Mouse (Mus musculus): ENCODE results near the gene Rfx4. TPM values are rescaled to one million over a fixed set of nuclear protein-coding genes. Genes with fewer than 3 reads are reported as not detected.
A peak's percentile ranks its signal among the peaks of the same experiment; 100 is the strongest.

The Rfx4 gene
- total and polyA plus RNA-seq, 3 experiments = 0.09 TPM; not detected in 2

- TF ChIP-seq POLR2A (IDR thresholded peaks at IDR 0.05; ENCODE audit: insufficient read depth, low read depth, low read length) (no peak), CTCF (IDR thresholded peaks at IDR 0.05) (no peak), EP300 (IDR thresholded peaks at IDR 0.05; ENCODE audit: insufficient read depth, low read depth, low read length) (no peak)
- intact Hi-C loops (cut with DNase I) = no loop called here
- no peaks in the 10 kb centered on the region for H3K4me1 ChIP-seq (ENCODE audit: control insufficient read depth, insufficient read depth, low read length)
- H3K27ac ChIP-seq = no peak overlapping the region
- H3K36me3 ChIP-seq (ENCODE audit: control insufficient read depth, insufficient read depth, low read length) = no peaks in the 10 kb centered on the region
- H3K27me3 ChIP-seq (ENCODE audit: control insufficient read depth, insufficient read depth, low read length) = no peaks in the 10 kb centered on the region
- DNase-seq = no peak
- H3K9ac ChIP-seq (ENCODE audit: low read depth, low read length) = no peak overlapping the region
- H3K79me2 ChIP-seq (replicated peaks; ENCODE audit: control insufficient read depth, insufficient read depth, low read length) = no peaks in the 10 kb centered on the region
- 79% methylated on average over 8 of the region's 8 CpGs for WGBS
- H3K4me3 ChIP-seq = no peak overlapping the region
Observed at GRCm38 (mm10) chr10:84790323-84790722, 34.5 kb downstream of the Rfx4 start.

DNA sequence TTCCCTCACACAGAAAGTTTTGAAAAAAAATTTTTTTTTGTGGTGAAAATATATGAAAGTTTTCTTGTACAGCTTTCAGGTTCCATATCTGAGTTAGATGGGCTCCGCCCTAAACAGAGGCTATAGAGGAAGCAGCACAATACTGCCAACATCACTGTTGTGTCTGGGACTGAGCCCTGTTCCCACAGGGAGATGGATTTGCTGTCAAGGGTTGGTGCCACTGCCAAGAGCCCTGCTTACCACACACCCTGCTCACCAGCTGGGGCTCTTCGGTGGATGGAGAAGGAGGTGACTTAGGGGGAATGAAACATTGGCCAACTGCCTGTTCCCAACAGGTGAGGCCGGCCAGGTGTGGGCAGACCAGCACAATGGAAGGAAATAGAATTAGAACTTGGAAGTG lies 35.3 kb downstream of the Rfx4 start:
- no peak overlapping the region for H3K4me3 ChIP-seq
- H3K27me3 ChIP-seq (ENCODE audit: control insufficient read depth, insufficient read depth, low read length) = no peaks in the 10 kb centered on the region
- 78% methylated on average over 3 of the region's 3 CpGs for whole genome bisulfite sequencing
- no peak overlapping the region for H3K9ac ChIP-seq (ENCODE audit: low read depth, low read length)
- no peaks in the 10 kb centered on the region for H3K36me3 ChIP-seq (ENCODE audit: control insufficient read depth, insufficient read depth, low read length)
- TF ChIP-seq CTCF (IDR thresholded peaks at IDR 0.05) (no peak), POLR2A (IDR thresholded peaks at IDR 0.05; ENCODE audit: insufficient read depth, low read depth, low read length) (no peak)
- intact Hi-C loops (cut with DNase I) = no loop called here
- H3K79me2 ChIP-seq (replicated peaks; ENCODE audit: control insufficient read depth, insufficient read depth, low read length) = no peaks in the 10 kb centered on the region
- H3K4me1 ChIP-seq (ENCODE audit: control insufficient read depth, insufficient read depth, low read length) = no peaks in the 10 kb centered on the region
- no peak for DNase-seq
- no peak overlapping the region for H3K27ac ChIP-seq

DNA sequence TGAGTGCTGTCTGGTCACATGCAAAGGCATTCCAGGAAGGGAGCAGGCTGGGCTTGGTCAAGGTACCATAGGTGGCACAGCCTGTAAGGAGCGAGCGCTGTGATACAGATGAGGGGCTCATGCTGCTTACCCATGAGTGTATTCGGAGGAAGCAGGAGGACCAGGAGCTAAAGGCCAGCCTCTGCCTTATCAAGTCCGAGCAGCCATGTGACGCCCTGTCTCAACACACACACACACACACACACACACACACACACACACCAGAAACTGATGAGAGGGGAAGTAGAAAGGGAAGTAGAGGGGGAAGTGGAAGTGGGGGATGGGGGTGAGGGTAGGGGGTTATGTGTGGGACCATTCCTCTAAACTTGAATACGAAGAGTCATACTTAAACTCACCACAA lies 45.7 kb downstream of the Rfx4 start:
- no peak overlapping the region for H3K9ac ChIP-seq (ENCODE audit: low read depth, low read length)
- H3K4me3 ChIP-seq = no peak overlapping the region
- DNase-seq = no peak
- no peak for TF ChIP-seq CTCF (IDR thresholded peaks at IDR 0.05)
- TF ChIP-seq EP300 (IDR thresholded peaks at IDR 0.05; ENCODE audit: insufficient read depth, low read depth, low read length) = no peak
- TF ChIP-seq POLR2A (IDR thresholded peaks at IDR 0.05; ENCODE audit: insufficient read depth, low read depth, low read length) = no peak
- 52% methylated on average over 6 of the region's 6 CpGs for WGBS
- no peak overlapping the region for H3K27ac ChIP-seq
- H3K79me2 ChIP-seq (replicated peaks; ENCODE audit: control insufficient read depth, insufficient read depth, low read length) = no peaks in the 10 kb centered on the region
- H3K4me1 ChIP-seq (ENCODE audit: control insufficient read depth, insufficient read depth, low read length) = peaks cover 1% of the 10 kb centered on the region; the same call in 1 of the 2 replicates
- intact Hi-C loops (cut with DNase I) = no loop called here
- no peaks in the 10 kb centered on the region for H3K36me3 ChIP-seq (ENCODE audit: control insufficient read depth, insufficient read depth, low read length)
- no peaks in the 10 kb centered on the region for H3K27me3 ChIP-seq (ENCODE audit: control insufficient read depth, insufficient read depth, low read length)

GRCm38 (mm10) chr10:84803216-84803844 lies 47.5 kb downstream of the Rfx4 start:
- no peak overlapping the region for H3K9ac ChIP-seq (ENCODE audit: low read depth, low read length)
- H3K4me1 ChIP-seq (ENCODE audit: control insufficient read depth, insufficient read depth, low read length) = peaks cover 1% of the 10 kb centered on the region; the same call in 1 of the 2 replicates
- no peak for TF ChIP-seq CTCF (IDR thresholded peaks at IDR 0.05)
- TF ChIP-seq POLR2A (IDR thresholded peaks at IDR 0.05; ENCODE audit: insufficient read depth, low read depth, low read length) = no peak
- TF ChIP-seq EP300 (IDR thresholded peaks at IDR 0.05; ENCODE audit: insufficient read depth, low read depth, low read length) = no peak
- peak in 1 of 2 experiments; percentile 7 for DNase-seq
- intact Hi-C loops (cut with DNase I) = no loop called here
- H3K79me2 ChIP-seq (replicated peaks; ENCODE audit: control insufficient read depth, insufficient read depth, low read length) = no peaks in the 10 kb centered on the region
- no peak overlapping the region for H3K4me3 ChIP-seq
- peak overlapping the region; percentile 71 for H3K27ac ChIP-seq
- H3K27me3 ChIP-seq (ENCODE audit: control insufficient read depth, insufficient read depth, low read length) = no peaks in the 10 kb centered on the region
- no peaks in the 10 kb centered on the region for H3K36me3 ChIP-seq (ENCODE audit: control insufficient read depth, insufficient read depth, low read length)
- WGBS = 80% methylated on average over 13 of the region's 13 CpGs

DNA sequence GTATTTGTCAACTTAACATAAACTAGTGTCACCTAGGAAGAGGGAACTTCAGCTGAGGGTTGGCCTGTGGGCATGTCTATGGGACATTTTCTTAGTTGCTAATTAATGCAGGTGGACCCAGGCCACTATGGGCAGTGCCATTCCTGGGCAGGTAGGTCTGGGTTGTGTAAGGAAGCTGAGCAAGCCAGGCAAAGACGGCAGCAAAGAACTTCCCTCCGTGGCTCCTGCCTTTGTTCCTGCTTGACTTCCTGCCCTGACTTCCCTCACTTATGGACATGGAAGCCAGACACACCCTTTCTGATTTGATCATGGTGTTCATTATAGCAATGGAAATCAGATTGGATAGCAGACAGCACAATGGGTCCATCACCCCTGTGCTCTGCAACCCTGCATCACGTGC lies 49.7 kb downstream of the Rfx4 start:
- H3K79me2 ChIP-seq (replicated peaks; ENCODE audit: control insufficient read depth, insufficient read depth, low read length) = no peaks in the 10 kb centered on the region
- DNase-seq = no peak
- H3K9ac ChIP-seq (ENCODE audit: low read depth, low read length) = no peak overlapping the region
- H3K27me3 ChIP-seq (ENCODE audit: control insufficient read depth, insufficient read depth, low read length) = no peaks in the 10 kb centered on the region
- intact Hi-C loops (cut with DNase I) = no loop called here
- H3K4me1 ChIP-seq (ENCODE audit: control insufficient read depth, insufficient read depth, low read length) = peaks cover 4% of the 10 kb centered on the region; the same call in 1 of the 2 replicates
- no peaks in the 10 kb centered on the region for H3K36me3 ChIP-seq (ENCODE audit: control insufficient read depth, insufficient read depth, low read length)
- TF ChIP-seq POLR2A (IDR thresholded peaks at IDR 0.05; ENCODE audit: insufficient read depth, low read depth, low read length) (no peak), CTCF (IDR thresholded peaks at IDR 0.05) (no peak), EP300 (IDR thresholded peaks at IDR 0.05; ENCODE audit: insufficient read depth, low read depth, low read length) (no peak)
- 57% methylated on average over 3 of the region's 3 CpGs for WGBS
- H3K27ac ChIP-seq = no peak overlapping the region
- no peak overlapping the region for H3K4me3 ChIP-seq

DNA sequence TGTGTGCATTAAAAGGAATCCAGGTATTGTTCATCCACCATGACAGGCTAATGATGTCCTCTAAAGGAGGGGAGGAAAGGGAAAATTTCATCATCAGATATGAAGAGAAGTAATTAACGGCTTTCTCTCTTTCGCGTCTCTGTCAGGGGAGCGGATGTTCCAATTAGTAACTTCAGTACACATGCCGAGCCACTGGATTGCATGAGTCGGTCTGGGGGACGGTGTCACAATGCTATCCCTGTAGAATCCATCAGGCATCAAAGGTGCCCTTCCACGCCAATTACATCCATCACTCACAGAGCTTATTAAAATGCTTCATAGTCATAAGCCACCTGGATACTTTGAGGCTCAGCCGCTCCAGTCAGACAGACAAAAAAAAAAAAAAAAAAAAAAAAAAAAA lies 51.3 kb downstream of the Rfx4 start:
- Histone ChIP-seq H3K36me3 (ENCODE audit: control insufficient read depth, insufficient read depth, low read length) (no peaks in the 10 kb centered on the region), H3K79me2 (replicated peaks; ENCODE audit: control insufficient read depth, insufficient read depth, low read length) (no peaks in the 10 kb centered on the region), H3K9ac (ENCODE audit: low read depth, low read length) (no peak overlapping the region), H3K27ac (no peak overlapping the region), H3K4me3 (no peak overlapping the region), H3K27me3 (ENCODE audit: control insufficient read depth, insufficient read depth, low read length) (no peaks in the 10 kb centered on the region), H3K4me1 (ENCODE audit: control insufficient read depth, insufficient read depth, low read length) (peaks cover 5% of the 10 kb centered on the region; the same call in 1 of the 2 replicates)
- DNase-seq = no peak
- intact Hi-C loops (cut with DNase I) = no loop called here
- no peak for TF ChIP-seq EP300 (IDR thresholded peaks at IDR 0.05; ENCODE audit: insufficient read depth, low read depth, low read length)
- 86% methylated on average over 9 of the region's 9 CpGs for WGBS

Measured in heart, adult 2 months (tissue).